Mouse (Mus musculus): ENCODE data around the gene Sept9.

GRCm38 (mm10) chr11:117284721-117285605 is 85.5 kb downstream of the Sept9 start:
- TF ChIP-seq CTCF (IDR thresholded peaks at IDR 0.05) (no peak), EP300 (IDR thresholded peaks at IDR 0.05) (no peak)
